Mouse (Mus musculus): ENCODE data around the gene Gpr18. TPM values are rescaled to one million over a fixed set of nuclear protein-coding genes. Genes with fewer than 3 reads are reported as not detected.

Gene Gpr18
- total RNA-seq, 2 experiments from 2014 or later = 0.51 TPM; not detected in 1

Other genes starting within 250 kb of the Gpr18 start
- gene Dock9, start 117.9 kb downstream of the Gpr18 start, total RNA-seq (2015; ENCODE audit: low replicate concordance) = 0.19 and 4.8 TPM in 2 replicates
- 1.1 and 1.5 TPM in 2 replicates for gene Dock9, start 117.9 kb downstream of the Gpr18 start, total RNA-seq (2017; ENCODE audit: low replicate concordance)
- 4.6 and 5.8 TPM in 2 replicates for gene Ubac2, start 37.2 kb downstream of the Gpr18 start, total RNA-seq (2015; ENCODE audit: low replicate concordance)
- 3.9 and 7.7 TPM in 2 replicates for gene Ubac2, start 37.2 kb downstream of the Gpr18 start, total RNA-seq (2017; ENCODE audit: low replicate concordance)
- 0.19 and 1.7 TPM in 2 replicates for gene Gpr183, start 49.4 kb upstream of the Gpr18 start, total RNA-seq (2015; ENCODE audit: low replicate concordance)
- 0.98 and 2.3 TPM in 2 replicates for gene Gpr183, start 49.4 kb upstream of the Gpr18 start, total RNA-seq (2017; ENCODE audit: low replicate concordance)
- gene Timm8a2, start 118.9 kb upstream of the Gpr18 start, total RNA-seq (2015; ENCODE audit: low replicate concordance) = not detected in 2 replicates
- not detected in 2 replicates for gene Timm8a2, start 118.9 kb upstream of the Gpr18 start, total RNA-seq (2017; ENCODE audit: low replicate concordance)
- 26.7 and 34.9 TPM in 2 replicates for gene Tm9sf2, start 191.3 kb upstream of the Gpr18 start, total RNA-seq (2015; ENCODE audit: low replicate concordance)
- 28.7 and 35.7 TPM in 2 replicates for gene Tm9sf2, start 191.3 kb upstream of the Gpr18 start, total RNA-seq (2017; ENCODE audit: low replicate concordance)